8 mouse cellular contexts compared by ENCODE assay signal in the genomic region with DNA sequence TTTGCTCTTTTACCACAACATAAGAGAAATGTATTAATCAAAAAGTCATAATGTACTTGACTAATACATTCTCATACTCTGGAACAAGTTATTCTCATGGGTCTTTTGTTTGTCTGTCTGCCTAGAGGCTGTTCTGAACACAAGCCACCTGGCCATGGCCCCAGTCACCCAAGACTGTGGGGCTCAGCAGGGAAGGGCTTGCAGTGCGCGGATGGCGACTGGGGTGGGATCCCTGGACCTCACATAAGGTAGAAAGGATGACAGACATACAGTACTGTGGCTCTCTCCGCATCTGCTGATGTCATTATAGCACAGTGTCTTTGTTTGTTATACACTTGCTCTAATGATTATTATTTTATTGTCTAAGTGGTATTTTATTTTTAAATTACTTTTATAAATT.
"Had no signal": no experiment of that assay in that cellular context is flagged by ENCODE, and none has a peak within 500 bp of the region (broad histone marks: within the 10 kb centered on the region; RNA-seq: fewer than 3 reads in every experiment).

No protein-coding gene starts in this region.

- ATAC-seq: midbrain, embryonic 16.5 days had no signal

- H3K27me3 ChIP-seq: liver, embryonic 15.5 days; midbrain, embryonic 12.5 days had no signal

- H3K4me2 ChIP-seq: liver, embryonic 11.5 days; liver, embryonic 15.5 days; midbrain, embryonic 12.5 days had no signal

- H3K9me3 ChIP-seq: limb, embryonic 10.5 days; liver, embryonic 15.5 days; midbrain, embryonic 12.5 days had no signal

- H3K4me3 ChIP-seq: limb, embryonic 10.5 days; liver, embryonic 15.5 days; midbrain, embryonic 12.5 days had no signal

- H3K27ac ChIP-seq: limb, embryonic 10.5 days; liver, embryonic 15.5 days had no signal

- H3K9ac ChIP-seq: liver, embryonic 15.5 days; midbrain, embryonic 12.5 days had no signal

- DNase-seq: layer of hippocampus, adult 9-11 months; right cerebral cortex, postnatal 14 days; thymus, postnatal 14 days had no signal
